Mouse (Mus musculus): ENCODE measurements around the gene Tcte1.

Tcte1 gene

DNA sequence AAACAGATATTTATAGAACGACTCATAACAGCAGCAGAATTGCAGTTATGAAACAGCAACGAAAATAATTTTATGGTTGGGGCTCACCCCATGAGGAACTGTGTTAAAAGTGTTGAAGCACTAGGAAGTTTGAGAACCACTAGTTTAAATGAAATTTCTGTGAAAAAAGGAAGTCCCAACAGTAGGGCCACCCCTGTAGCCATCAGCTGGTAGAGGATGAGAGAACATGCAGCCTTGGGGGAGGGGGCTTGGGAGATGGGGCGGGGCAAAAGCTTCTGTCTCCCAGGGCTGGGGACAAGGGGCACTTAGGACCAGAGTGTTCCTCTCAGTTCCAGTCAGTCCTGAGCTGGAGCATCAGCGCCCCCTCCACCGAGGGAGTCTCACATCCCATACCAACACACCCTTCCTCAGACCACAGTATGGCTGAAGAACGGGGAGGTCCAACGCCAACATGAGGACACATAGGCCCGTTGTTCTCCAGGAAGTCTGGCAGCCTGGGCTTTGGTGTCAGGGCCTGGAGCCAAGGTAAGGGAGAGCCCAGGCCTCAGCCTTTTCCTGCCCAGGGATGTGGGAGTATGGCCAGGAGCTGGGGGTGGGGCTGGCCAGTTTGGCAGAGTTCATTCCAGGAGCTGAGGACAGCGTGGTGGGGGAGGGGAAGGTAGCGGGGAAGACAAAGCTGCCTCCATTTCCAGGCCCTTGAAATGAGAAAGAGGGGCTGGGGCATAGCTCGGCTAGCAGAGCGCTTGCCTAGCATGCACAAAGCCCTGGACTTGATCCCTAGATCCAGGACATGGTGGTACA, 61.1 kb downstream of the Tcte1 start:
- peak; percentile 87 for DNase-seq (ENCODE audit: low read depth, low spot score)

DNA sequence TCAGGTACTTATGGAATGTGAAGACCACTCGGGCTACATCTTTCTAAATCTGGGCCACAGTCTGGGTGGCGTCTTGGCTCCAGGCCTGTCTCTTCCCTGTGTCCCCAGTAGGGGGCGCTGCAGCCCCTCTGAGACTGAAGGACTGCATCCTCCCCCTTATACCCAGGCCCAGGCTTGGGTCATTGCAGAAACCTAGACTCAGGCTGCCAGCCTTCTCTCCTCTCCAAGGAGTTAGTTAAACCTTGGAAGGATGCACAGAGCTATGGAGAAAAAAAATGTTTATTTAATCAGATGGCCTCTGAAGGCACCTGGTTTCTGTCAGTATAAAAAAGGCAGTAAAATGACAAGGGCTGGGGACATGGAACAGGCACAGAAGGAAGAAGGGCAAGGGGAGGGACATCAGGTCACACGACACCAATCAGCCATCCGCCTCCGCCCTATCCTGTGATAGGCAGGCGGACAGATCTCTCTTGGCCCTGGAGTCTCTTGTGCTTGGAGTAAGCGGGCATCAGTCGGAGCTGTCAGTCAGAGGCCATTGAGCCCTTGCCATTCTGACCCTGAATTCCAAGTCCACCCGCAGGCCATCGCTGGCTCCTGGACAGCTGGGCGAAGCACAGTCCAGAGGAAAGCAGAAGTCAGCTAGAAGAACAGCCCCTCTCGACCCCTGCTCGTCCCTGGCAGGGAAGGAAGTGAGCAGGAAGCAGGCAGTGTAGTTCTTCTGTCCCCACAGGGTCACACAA, 61.9 kb downstream of the Tcte1 start:
- peak; percentile 84 for DNase-seq (ENCODE audit: low read depth, low spot score)

DNA sequence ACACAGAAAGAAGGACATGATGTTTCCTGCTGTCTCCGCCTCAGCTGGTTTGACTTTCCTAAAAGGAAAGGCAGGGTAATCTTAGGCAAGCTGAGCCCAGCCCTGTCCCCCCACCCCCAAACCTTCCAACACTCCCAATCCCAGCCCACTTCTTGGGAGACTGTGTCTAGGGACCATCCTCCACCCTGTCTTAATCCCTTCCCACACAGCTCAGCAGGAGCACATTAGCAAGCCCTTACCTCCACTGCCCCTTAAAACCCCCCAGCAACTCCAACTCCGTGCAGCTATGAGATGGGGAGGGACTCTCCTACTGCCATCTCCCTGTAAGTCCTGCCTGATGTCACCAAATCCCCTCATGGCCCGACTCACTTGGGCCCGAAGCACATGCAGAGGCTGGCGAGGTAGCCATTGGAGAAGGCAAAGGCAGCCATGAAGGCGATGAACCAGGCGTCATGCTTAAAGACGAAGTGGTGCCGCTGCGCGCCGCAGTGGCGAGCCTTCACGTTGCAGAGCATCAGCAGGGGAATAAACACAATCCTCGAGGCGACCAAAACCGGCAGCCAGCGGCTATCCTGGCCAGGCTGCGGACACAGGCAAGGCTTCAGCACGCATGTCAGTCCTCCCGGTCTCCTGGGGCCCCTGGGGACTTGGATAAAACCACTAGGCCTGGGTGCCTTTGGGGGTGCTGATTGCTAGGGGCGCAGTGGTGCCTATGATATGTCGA, 62.7 kb downstream of the Tcte1 start:
- no peak for DNase-seq (ENCODE audit: low read depth, low spot score)

DNA sequence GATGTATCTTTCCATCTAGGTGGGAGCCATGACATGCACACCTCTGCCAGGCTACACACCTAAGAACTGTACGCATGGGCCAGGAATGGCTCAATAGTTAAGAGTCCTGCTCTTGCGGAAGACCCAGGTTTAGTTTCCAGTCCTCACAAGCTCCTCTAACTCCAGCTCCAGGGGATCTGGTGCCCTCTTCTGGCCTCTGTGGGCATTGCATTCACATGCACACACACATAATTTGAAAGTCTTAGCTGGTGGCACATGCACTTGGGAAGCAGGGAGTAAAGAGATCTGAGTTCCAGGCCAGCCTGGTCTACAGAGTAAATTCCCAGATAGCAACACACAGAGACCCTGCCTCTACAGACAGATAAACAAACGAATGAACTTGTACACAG, 63.2 kb downstream of the Tcte1 start:
- DNase-seq (ENCODE audit: low read depth, low spot score): no peak

DNA sequence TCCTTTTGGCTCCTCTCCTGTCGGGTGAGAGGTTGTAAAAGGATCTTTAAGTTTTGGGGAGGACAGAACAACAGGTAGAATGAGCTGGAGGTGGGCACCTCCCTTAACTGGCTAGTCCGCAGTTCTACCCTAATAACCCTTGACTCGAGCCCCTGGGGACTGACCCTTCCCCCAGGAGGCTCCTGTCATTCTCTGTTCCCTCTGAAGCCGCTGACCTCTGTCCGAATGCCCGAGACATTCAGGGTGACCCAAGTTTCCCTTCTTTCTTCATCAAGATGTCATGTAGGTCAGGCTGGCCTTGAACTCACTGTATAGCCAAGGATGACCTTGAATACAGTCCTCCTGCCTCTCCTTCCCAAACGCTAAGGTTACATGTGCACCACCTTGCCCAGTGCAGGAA, 65.1 kb downstream of the Tcte1 start:
- DNase-seq (ENCODE audit: low read depth, low spot score): no peak

DNA sequence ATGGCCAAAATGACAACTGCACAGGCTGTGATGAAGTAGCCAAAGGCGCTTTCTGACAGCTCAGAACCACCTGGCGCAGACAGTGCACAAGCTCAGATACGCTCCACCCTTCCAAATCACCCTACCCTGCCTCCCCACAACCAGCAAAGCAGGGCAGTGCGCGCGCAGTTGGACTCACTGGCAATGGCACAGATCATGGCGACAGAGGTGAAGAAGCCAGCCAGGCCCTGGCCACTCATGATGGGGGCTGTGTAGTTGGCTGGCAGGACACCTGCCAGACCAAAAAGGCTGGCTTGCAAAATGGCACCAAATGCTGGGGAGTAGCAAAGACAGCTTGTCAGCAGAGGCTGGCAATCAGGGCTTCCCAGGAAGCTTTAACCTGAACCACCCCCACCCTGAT, 66.0 kb downstream of the Tcte1 start:
- DNase-seq (ENCODE audit: low read depth, low spot score): peak; percentile 68

DNA sequence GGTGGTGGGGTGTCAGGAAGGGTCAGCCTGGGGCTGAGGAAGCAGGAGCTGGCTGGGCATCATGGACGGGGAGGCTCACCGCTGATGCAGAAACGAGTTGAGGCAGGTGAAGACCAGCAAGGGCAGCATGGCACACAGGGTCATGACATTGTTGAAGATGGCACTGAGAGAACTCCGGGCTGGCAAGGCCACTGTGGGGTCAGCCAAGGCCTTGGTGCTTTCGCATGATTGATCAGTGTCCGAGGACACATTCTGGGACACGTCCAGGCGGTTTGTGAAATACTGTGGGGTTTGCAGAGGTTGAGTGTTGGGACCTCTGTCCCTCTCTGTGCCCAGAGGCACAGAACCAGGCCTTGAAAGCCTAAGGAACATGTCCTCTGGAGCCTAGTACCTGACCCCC, 66.6 kb downstream of the Tcte1 start:
- no peak for DNase-seq (ENCODE audit: low read depth, low spot score)

DNA sequence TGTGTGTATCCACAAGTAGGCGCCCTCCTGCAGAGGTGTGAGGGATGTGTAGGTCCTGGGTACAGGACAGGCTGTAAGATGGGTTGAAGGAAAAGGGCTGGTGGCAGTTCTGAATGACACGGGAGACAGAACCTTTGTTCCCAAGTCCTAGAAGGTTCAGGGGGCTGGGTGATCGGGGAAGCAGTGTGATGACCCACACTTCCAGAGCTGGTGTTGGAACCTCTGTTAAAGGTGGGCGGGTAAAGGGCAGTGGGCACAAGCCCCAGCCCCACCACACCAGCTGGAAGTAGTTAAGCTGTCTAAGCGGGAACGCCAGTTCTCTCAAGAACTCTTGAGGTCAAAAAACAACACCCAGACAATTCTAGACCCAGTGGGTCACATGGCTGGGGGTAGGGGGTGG, 67.2 kb downstream of the Tcte1 start:
- DNase-seq (ENCODE audit: low read depth, low spot score): no peak

DNA sequence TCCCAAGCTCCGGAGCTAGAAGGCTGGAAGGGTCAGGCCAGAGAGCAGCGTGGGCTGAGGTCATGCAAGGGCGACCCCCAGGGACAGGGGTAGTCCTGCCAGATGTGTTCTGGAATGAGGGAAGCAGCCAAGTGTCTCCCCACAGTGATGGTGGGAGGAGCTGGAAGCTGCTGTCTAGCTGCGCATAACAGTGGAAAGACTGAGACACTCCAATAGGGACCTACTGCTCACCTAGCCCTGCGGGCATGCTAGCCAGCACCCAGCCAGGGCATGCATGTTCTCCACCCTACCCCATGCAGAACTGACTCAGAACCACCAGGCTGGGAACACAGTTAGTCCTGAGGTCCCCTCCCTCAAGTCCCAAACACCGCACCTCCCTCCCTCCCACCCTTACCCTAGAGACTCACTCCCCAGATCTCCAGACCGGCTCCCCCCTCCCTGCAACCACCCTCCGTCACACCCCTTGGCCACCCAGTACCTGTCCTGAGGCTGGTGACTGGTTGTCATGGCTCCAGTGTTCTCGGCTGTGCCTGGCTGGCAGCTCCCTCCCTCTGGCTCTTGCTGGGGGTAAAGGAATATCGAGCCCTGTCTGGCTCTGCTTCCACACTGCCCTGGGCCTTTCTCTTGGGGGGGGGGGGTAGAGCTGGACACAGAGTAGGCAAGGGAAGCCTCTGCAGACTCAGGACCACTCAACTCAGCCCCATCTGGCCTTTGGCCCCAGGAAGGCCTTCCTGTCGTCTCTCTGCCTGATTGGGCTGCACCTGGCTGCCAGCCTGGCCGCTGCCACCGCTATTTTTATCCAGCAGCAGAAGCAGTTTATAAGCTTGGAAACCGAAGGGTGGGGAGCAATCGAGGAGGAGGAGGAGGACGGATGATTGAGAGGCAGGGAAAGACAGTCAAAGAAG, 68.7 kb downstream of the Tcte1 start:
- DNase-seq (ENCODE audit: low read depth, low spot score): peak; percentile 74

All from brain, adult 2 months (tissue).